Mouse (Mus musculus): Measurements from ENCODE around the gene Rnf157. TPM values are rescaled to one million over a fixed set of nuclear protein-coding genes. Genes with fewer than 3 reads are reported as not detected.
A peak's percentile ranks its signal among the peaks of the same experiment; 100 is the strongest.

Gene Rnf157
- total and polyA plus RNA-seq, 2 experiments from 2014 or later = 56.7 to 105 TPM

- no peak for DNase-seq
- TF ChIP-seq CTCF (IDR thresholded peaks at IDR 0.05; ENCODE audit: low read depth) = no peak
- Histone ChIP-seq H3K4me2 (ENCODE audit: low read depth) (no peak overlapping the region), H3K9ac (no peak overlapping the region), H3K27me3 (ENCODE audit: insufficient read depth, low read length) (no peaks in the 10 kb centered on the region), H3K4me3 (ENCODE audit: low read depth, low read length) (no peak overlapping the region), H3K27ac (ENCODE audit: low read depth, low read length) (no peak overlapping the region), H3K9me3 (ENCODE audit: low read length) (no peaks in the 10 kb centered on the region), H3K36me3 (ENCODE audit: insufficient read depth) (peaks cover 3% of the 10 kb centered on the region), H3K4me1 (ENCODE audit: insufficient read depth) (peaks cover 10% of the 10 kb centered on the region)
- WGBS = 70% methylated on average over 3 of the region's 3 CpGs
- no peak for ATAC-seq
Observed at GRCm38 (mm10) chr11:116309601-116310000, 103.2 kb downstream of the Rnf157 start.

- TF ChIP-seq CTCF (IDR thresholded peaks at IDR 0.05; ENCODE audit: low read depth) = no peak
- H3K9me3 ChIP-seq (ENCODE audit: low read length) = no peaks in the 10 kb centered on the region
- H3K36me3 ChIP-seq (ENCODE audit: insufficient read depth) = peaks cover 19% of the 10 kb centered on the region
- ATAC-seq (no peak), DNase-seq (no peak)
- no peak overlapping the region for H3K4me3 ChIP-seq (ENCODE audit: low read depth, low read length)
- no peaks in the 10 kb centered on the region for H3K27me3 ChIP-seq (ENCODE audit: insufficient read depth, low read length)
- H3K9ac ChIP-seq = no peak overlapping the region
- H3K4me1 ChIP-seq (ENCODE audit: insufficient read depth) = peaks cover 10% of the 10 kb centered on the region
- no peak overlapping the region for H3K27ac ChIP-seq (ENCODE audit: low read depth, low read length)
- 93% methylated on average over 12 of the region's 12 CpGs for WGBS
- H3K4me2 ChIP-seq (ENCODE audit: low read depth) = no peak overlapping the region
Observed at GRCm38 (mm10) chr11:116307762-116308531, 104.9 kb downstream of the Rnf157 start.

- H3K27me3 ChIP-seq (ENCODE audit: insufficient read depth, low read length) = no peaks in the 10 kb centered on the region
- DNase-seq (no peak), ATAC-seq (no peak)
- H3K36me3 ChIP-seq (ENCODE audit: insufficient read depth) = peaks cover 26% of the 10 kb centered on the region
- WGBS = 87% methylated on average over 10 of the region's 10 CpGs
- TF ChIP-seq CTCF (IDR thresholded peaks at IDR 0.05; ENCODE audit: low read depth) = no peak
- peak within 1 kb of the TSS; percentile 84 for H3K4me3 ChIP-seq (ENCODE audit: low read depth, low read length)
- H3K4me1 ChIP-seq (ENCODE audit: insufficient read depth) = peaks cover 10% of the 10 kb centered on the region
- H3K9me3 ChIP-seq (ENCODE audit: low read length) = no peaks in the 10 kb centered on the region
- H3K27ac ChIP-seq (ENCODE audit: low read depth, low read length) = peak within 1 kb of the TSS; percentile 50; the same call in 1 of the 2 replicates
- H3K9ac ChIP-seq = peak within 1 kb of the TSS; percentile 72
- H3K4me2 ChIP-seq (ENCODE audit: low read depth) = peak within 1 kb of the TSS; percentile 65
Observed at GRCm38 (mm10) chr11:116307019-116307725, 105.7 kb downstream of the Rnf157 start, which contains the start of gene Exoc7. Exoc7 (minus strand) TSS chr11:116307233.

GRCm38 (mm10) chr11:116306126-116306982, 106.5 kb downstream of the Rnf157 start:
- DNase-seq (peak; percentile 98), ATAC-seq (peak; percentile 96)
- Histone ChIP-seq H3K27me3 (ENCODE audit: insufficient read depth, low read length) (no peaks in the 10 kb centered on the region), H3K4me1 (ENCODE audit: insufficient read depth) (peaks cover 10% of the 10 kb centered on the region), H3K4me2 (ENCODE audit: low read depth) (peak overlapping the region; percentile 65), H3K36me3 (ENCODE audit: insufficient read depth) (peaks cover 32% of the 10 kb centered on the region), H3K4me3 (ENCODE audit: low read depth, low read length) (peak overlapping the region; percentile 84), H3K9me3 (ENCODE audit: low read length) (no peaks in the 10 kb centered on the region), H3K27ac (ENCODE audit: low read depth, low read length) (peak overlapping the region; percentile 50; the same call in 1 of the 2 replicates), H3K9ac (peak overlapping the region; percentile 72)
- WGBS = 5% methylated on average over 50 of the region's 53 CpGs
- no peak for TF ChIP-seq CTCF (IDR thresholded peaks at IDR 0.05; ENCODE audit: low read depth)

GRCm38 (mm10) chr11:116305423-116305822, 107.4 kb downstream of the Rnf157 start:
- WGBS = 97% methylated on average over 2 of the region's 2 CpGs
- Histone ChIP-seq H3K9me3 (ENCODE audit: low read length) (no peaks in the 10 kb centered on the region), H3K9ac (no peak overlapping the region), H3K4me3 (ENCODE audit: low read depth, low read length) (peak overlapping the region; percentile 84; the same call in 1 of the 2 replicates), H3K4me2 (ENCODE audit: low read depth) (peak overlapping the region; percentile 65), H3K36me3 (ENCODE audit: insufficient read depth) (peaks cover 42% of the 10 kb centered on the region), H3K27ac (ENCODE audit: low read depth, low read length) (no peak overlapping the region), H3K4me1 (ENCODE audit: insufficient read depth) (peaks cover 10% of the 10 kb centered on the region), H3K27me3 (ENCODE audit: insufficient read depth, low read length) (no peaks in the 10 kb centered on the region)
- DNase-seq (no peak), ATAC-seq (no peak)
- no peak for TF ChIP-seq CTCF (IDR thresholded peaks at IDR 0.05; ENCODE audit: low read depth)

GRCm38 (mm10) chr11:116298621-116299020, 114.2 kb downstream of the Rnf157 start:
- Histone ChIP-seq H3K4me2 (ENCODE audit: low read depth) (no peak overlapping the region), H3K4me3 (ENCODE audit: low read depth, low read length) (no peak overlapping the region), H3K9ac (no peak overlapping the region), H3K27me3 (ENCODE audit: insufficient read depth, low read length) (no peaks in the 10 kb centered on the region), H3K9me3 (ENCODE audit: low read length) (no peaks in the 10 kb centered on the region), H3K27ac (ENCODE audit: low read depth, low read length) (no peak overlapping the region), H3K36me3 (ENCODE audit: insufficient read depth) (peaks cover 88% of the 10 kb centered on the region), H3K4me1 (ENCODE audit: insufficient read depth) (no peaks in the 10 kb centered on the region)
- no peak for ATAC-seq
- DNase-seq = no peak
- WGBS = 90% methylated on average over 6 of the region's 6 CpGs
- no peak for TF ChIP-seq CTCF (IDR thresholded peaks at IDR 0.05; ENCODE audit: low read depth)
